Mouse (Mus musculus) kidney, postnatal 36 days (tissue): ENCODE data around the gene Fndc1.

Experiments
- DNase-seq, 2 experiments: peaks; one replicate each; pipeline ENCODE4 v3.0.0; 2021 to 2022; ENCODE audit warnings: mixed read lengths in 2 of 2

Gene Fndc1

DNA sequence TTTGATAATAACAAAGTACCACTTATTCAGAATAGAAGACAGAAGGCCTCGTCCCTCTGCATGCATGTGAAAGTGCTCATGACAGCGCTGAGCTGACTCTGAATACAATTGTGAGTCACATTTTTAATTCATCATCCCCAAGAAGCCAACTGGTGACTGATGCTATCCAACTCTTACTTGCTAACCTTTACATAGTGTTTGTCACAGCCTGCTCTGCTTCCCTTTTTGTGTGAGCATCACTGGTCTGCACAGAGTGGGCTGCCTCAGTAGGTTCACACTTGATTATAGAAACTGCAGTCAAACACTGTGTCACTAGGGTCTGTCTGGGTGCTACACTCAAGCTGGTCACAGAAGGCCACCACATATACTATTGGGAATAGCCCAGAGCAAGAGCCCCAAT is 10.5 kb downstream of the Fndc1 start:
- no peak for DNase-seq

DNA sequence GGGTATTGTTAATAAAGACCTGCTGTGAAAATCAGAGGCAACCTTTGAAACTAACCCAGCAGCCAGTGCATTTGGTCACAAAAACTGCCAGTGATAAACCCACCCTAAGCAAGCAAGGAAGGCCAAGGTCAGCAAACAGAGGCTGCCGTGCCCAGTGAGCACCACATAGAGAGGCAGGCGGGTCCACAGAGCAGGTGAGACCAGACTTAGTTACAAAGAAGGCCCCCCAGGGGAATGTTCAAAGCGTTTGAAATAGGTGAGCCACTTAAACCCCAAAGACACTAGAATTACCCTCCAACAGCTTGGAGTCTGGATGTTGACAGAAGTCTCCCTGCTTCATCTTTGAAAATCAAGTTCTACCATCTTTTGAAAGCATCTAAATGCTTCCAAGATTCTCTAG is 12.7 kb downstream of the Fndc1 start:
- no peak for DNase-seq

DNA sequence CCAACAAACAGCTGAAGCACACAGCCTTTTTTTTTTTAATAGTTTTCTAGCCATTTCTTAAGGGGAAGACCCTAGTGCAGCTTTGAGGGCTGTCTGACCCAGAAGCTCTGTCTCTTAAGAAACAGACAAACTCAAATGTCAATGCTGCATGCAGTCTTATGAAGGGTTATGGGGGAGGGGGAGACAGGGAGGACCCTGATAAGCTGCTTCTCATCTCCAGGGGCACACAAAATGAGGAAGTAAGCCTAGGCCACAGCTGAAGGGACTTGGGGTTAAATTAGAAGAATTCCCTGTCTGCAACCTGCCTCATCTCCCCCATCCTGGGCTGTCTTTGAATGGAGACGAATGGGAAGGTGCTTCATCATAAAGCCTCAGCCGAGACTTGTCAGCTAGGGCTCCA is 19.1 kb downstream of the Fndc1 start:
- no peak for DNase-seq

DNA sequence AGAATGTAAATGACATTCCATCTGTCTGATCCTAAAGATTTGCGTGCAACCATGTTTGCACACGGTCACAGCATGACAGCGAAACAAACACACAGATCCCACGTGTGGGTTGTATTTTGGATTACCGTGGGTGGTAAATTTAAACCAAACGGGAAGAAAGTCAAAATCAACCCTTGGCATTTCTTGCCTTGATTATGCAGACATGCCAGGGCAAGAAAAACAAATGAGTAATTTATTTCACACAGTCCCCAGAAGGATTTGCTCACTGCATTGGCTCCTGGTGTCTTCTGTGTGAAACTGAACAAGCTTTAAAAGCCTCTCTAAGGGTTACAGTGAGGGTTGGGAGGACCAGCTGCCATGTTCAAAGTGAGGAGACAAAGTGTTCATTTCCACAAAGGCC is 22.0 kb downstream of the Fndc1 start:
- peak in 1 of 2 experiments; percentile 6 for DNase-seq

DNA sequence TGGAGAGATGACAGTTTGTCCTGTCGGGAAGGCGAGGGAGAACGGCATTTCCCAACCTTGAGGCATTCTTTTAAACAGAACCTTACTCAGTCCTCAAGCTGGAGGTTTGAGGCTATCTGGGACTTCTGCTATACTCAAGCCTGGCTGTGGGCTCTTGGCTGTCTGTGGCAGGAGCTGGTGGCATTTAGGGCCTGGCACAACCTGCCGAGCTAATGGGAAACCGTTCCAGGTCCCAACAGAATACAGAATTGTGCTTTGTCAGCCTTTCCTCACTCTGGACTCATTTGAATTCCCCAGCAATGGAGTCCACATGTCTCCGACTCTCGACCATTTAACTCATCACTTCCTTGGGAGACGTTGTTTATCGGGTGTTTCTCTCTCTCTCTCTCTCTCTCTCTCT is 24.6 kb downstream of the Fndc1 start:
- no peak for DNase-seq

DNA sequence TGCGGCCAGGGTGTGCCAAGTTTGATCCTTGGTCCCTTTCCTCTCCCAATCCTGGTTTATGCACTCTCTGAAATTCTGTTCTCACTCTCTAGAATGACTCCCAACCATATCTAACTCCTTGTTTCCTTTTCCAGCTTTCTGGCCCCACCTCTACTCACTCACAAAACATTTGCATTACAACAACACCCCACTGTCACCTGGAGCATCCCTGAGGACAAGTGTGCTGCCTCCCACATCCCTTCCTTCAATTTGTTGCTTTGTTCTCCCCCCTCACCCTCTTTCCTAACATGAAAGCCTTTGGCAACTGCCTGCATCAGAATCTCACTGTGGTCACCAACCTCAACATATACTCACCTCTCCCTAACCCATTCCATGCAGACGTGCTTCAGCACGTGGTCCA is 27.2 kb downstream of the Fndc1 start:
- no peak for DNase-seq

DNA sequence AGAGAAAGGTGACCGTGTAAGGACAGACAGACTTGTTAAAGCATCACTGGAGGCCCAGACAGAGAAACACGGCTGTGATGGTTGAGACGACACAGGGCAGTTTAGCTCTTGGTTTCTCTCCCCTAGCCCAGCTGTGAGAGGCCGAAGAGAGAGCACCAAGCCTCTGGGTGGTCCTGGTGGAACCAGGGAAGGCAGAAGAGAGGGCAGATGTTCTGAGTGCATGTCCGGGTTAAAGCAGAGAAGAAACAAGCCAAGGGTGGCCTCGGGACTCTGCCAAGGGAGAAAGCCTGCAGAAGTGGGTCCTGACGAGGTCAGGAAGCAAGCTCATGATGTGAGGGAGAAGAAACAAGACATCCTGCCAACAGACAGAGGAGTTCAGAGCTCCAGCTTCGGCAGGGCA is 31.5 kb downstream of the Fndc1 start:
- no peak for DNase-seq

DNA sequence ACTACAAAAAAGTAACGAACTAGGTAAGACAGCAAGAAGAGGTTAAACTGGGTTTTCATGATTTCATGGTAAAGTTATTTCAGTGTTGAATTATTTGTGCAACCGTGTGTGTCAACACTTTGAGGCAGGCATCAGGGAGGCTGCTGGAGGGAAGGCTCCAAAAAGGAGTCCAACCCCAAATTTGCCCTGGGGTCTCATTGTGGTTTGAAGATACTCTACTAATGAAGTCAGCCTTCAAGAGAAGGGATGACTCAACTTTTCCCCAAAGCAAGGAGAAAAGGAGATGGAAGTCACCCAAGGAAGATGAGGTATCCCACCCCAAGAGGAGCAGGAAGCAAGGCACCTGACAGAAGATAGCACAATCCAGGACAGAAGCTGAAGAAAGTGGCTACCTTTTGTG is 31.9 kb downstream of the Fndc1 start:
- DNase-seq: no peak

DNA sequence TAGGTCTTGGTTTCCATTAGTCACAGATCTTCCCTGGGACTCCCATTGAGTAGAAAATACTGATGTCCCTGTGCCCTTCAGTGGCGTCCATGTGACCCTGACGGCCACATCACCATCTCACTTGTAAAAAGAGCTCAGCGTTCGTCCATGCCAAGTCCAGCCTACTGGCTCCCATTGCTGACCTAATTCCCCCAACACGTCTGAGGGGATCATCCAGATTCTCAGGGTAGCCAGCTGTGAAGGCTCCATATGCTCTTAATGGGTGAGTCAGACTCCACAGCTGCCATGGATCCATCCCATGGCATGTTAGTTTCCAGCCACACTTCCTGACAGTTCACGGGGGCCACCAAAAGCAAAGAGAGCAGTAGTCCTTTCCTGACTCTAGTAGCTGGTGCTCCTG is 33.0 kb downstream of the Fndc1 start:
- no peak for DNase-seq

DNA sequence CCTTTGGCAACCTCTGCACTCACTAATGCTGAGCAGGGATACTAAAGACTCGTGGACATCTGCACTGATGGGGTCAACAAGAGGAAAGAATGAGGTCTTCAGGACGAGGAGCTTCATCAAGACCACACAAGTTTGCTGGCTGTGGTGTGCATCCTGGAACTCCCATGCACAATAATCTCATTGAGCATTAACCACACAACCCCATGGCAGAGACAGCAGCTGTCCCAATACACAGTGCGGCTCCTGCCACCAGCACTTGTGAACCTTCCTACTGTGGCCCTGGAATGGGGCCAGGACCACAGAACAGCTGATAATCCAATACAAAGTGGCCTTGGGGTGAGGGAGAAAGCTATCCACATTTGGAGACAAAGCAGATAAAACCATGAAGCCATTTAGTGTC is 36.6 kb downstream of the Fndc1 start:
- DNase-seq: no peak

DNA sequence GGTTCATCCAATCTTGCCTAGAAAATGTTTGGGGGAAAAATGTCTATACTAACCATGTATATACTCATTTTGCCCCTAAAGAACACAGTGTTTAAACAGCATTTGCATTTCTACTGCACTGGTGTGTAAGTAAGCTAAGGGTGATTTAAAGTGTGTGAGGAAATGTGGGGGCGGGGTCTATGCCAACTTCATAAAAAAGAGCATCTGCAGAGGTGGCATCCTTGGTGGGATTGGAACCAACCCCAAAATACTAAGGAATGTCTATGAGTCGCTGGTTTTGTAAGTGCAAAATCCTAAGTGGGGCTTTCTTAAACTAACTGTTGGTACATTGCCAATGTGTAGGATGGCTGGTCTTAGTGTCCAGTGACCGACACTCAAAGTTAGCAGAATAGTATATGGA is 53.0 kb downstream of the Fndc1 start:
- no peak for DNase-seq

DNA sequence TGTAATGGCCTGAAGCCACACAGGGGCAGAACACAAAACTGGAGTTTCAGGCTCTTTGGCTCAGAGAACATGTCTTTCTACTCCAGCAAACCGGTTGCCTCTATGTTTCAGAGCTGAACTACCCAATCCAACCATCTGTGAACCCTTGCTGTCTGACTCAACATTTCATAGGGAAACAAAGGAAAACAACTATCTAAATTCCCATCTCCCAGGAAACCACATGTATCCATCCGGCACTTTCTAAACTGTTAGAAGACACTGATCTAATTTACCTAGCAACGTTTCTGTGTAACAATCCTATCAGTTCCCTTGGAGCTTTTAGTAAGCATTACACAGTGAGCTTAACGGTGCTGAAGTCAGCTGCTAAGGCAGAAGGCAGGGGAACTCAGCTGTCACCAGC is 67.3 kb downstream of the Fndc1 start:
- DNase-seq: no peak

DNA sequence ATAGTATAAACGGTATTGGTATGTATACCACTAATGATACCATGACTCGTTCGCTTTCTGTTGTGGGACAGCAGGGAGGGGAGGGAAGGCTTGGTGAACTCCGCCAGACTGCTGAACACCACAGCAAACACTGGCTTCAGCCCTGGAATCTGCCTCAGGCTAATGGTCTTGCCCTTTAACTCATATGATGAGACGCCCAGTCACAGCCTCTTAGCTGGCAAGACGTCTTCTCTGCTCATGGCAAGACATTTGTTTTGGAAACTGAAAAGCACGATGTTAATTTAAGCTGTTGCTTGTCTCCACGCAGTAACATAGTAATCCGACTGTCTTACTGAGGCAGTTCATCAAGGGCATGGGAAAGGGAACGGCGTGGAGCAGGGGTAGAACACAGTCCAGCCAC is 72.1 kb downstream of the Fndc1 start:
- no peak for DNase-seq

DNA sequence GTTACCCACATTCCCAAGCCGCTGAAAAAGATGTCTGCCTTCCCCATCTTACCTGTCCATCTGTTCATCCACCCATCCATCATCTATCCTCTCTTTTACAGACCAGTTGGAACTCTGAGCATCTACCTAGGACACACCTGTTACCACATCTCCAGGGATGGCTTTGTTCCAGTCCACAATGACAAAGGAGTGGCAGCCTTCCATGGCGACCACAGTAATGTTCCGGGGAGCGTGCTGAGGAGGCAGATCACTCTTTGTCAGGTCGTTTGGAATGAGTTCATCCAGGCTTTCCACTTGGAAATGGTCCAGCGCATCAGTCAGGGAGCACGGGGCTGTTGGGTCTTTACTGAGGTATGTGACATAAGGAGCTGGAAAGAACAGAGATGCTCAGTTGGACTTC is 73.7 kb downstream of the Fndc1 start:
- DNase-seq: no peak

DNA sequence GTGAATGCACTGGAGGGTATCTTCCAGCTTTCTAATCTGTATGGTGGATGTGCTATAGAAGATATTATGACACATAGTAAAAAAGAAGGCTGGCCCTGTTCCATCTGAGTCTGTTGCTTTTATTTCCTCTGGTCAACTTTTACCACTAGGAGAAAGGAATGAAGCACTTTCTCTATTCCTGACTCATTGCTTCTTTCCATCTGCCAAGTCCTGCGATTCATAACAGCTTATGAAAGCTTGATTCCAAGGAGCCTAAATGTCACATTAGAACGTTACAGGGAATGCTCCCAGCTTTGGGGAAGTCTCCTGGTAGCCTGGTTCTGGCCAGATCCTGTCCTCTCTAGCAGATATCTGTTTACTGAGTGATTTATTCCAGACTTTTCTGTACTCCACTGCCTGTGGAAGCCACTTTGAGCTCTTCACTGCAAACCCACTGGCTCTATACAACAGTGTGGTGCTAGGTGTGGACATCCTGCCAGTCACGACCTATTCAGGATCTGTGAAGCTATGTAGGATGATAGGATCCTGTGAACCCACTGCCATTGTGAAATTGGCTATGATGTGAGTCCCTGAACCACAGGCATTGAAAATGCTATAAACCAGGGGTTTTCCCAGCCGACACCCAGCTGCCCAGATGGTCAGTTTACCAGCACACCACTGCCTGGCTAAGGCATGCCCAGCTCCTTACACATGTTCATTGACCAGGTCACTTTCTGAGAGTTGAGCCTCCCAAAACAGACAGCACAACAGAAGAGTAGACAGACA is 77.9 kb downstream of the Fndc1 start:
- DNase-seq: no peak

DNA sequence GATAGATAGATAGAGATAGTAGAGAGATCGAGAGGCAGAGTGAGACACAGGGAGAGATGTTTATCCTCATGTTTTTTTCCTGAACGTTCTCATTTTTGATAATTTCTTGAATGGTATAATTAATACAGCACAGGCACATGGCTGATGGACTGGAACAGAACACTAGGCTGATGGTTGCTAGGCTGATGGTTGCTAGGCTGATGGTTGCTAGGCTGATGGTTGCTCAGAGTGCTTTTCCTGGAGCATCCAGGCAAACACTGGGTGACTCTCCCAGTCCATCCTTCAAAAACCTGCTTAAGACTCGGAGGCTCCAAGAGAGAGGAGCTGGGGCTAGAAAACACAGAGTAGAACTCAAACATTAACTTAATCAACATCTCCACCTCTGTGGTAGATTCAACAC is 80.3 kb downstream of the Fndc1 start:
- no peak for DNase-seq

DNA sequence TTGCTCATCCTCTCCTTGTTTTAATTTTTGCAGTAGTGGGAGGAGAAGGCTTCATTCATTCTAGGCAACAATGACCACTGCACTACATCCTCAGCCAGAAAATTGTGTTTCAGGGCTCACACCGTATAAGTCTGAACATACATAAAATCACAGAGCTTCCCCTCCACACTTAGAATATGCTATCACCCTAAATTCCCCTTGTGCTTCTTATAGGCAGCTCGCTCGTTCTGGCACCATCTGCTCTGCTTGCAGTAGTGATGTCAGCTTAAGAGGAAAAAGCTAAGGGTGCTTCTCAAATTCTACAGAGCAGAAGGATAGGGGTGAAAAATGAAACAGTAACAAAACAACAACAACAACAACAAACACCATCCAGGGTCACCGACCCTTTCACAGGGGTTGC is 82.1 kb downstream of the Fndc1 start:
- no peak for DNase-seq

DNA sequence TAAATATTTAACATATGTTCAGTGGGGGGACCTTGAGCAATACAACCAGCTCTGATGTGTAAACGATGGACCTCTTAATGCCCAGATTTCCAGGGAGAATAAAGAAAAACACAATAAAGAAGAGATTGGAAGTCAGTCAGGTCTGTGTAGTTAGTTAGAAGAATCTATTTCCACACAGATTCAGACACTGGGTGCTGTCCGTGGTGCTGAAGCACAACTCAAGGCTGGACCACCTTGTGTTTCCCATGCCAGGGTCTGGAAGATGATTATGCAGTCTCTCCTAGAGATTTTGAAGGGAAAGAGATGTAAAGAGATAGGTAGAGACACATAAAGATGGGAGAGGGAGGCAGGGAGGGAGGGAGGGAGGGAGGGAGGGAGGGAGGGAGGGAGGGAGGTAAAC is 86.1 kb downstream of the Fndc1 start:
- DNase-seq: peak; percentile 13 to 80

DNA sequence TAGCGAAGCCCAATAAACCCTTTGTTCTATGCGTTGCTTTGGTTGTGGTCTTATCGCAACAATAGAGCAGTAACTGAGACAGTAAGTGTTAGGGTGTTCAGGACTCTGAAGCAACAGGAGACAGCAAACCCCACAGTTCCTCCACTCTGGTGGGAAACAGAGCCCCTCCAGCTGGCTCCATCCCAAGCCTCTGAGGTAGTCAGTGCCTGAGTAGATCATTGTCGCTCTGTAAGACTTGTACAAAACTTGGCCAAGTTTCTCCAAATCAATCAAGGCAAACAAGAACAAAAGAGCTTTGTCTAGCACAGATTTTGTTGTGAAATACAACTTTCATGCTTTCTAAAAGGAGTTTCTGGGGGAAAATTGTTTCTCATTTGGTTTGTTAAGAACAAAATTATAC is 104.1 kb downstream of the Fndc1 start:
- no peak for DNase-seq

DNA sequence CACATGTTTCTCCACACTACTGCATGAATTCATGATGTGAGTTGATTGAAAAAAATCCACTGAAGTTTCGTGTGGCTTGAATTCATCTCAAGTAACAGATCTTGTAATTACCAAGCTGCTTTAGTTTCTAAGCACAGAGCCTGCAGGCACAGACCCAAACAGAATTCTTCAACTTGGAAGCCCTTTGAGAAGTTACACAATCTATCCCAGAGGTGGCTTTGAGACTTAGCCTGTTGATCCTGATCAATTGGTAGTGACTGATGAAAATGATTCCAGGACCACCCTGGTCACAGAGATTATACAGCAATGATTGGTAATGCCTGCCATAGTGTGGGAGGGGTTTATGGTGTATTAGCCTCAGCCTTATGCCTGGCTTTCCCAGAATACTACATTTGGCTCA is 108.2 kb downstream of the Fndc1 start:
- DNase-seq: no peak

DNA sequence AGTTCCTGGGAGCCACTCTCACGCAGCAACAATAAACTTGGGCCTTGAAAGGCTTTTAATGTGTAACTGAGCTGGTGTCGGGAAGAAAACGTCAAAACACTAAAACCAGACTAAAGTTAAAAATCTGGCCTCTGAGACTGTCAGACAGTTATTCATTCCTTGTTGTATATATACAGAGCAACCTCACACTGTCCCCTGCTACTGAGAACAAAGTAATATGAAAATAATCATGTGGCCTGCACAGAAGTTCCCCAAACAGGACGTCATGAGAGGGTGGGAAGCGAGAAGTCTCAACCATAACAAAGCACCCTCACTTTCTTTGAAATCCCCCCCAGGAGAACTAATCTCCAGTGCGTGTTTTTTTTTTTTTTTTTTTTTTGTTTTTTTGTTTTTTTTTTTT is 109.2 kb downstream of the Fndc1 start:
- no peak for DNase-seq

DNA sequence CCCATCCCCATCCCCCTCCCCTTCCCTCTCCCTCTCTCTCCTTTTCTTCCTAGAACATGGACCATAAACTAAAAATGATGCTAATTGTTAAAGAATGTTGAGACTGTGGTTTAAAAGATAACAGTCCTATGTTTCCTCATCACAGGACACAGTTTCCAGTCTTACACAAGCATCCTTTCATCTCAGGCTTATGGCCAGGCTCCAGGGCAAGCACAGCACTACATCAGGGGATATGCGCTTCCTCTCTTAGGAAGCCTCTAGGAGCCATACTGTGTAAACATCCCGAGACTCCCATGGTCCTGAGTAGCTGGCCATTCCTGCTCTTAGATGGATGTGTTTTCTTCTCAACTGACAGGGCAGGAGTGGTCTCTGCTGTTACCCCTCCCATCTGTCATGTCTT is 114.1 kb downstream of the Fndc1 start:
- no peak for DNase-seq

DNA sequence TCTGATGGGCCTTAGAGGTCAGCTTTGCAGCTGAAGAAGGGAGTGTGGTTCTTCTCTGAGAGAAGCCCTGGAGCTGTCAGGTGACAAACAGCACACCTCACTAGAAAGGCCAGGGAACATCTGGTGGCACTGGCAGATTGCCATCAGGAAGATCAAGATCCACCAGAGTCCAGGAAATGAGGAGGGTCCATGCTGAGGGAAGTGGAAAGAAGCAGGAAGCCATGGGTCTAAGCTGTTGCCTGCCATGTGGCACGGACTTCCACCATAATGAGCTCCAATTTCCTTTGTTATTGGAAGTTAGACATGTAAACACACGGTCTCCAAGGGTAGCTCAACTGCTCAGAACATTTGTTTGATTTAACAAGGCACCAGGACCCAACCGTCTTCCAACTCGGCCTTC is 120.0 kb downstream of the Fndc1 start:
- no peak for DNase-seq

DNA sequence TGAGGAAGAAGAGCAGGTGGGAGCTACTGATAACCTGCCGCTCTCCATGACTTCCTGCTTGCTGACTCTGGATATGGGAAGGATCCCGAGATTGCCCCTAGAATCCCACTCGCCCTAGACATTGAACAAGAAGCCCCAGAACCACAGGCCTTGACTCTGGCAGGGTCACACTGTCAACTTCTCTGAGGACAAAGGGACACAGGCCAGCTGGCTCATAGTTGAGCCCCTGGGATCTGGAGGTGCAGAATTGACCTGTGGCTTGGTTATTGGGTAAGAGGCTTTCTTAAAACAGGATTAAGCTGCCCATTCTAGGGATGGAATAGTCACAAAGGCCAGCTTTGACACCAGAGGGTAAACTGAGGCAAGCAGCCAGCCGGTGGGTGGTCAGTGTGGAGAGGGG is 136.8 kb downstream of the Fndc1 start:
- no peak for DNase-seq
